Mouse (Mus musculus) hindbrain, embryonic 13.5 days (tissue): ENCODE measurements around the gene Amer3. TPM values are rescaled to one million over a fixed set of nuclear protein-coding genes. Genes with fewer than 3 reads are reported as not detected.

Source experiments
- ATAC-seq: fragments of 200-750 bp; cut with Nextera tagmentation; 2 replicates; pipeline ENCODE4 v1.8.0; 2017; ENCODE audit warnings: moderate TSS enrichment; ENCODE audit not compliant: low FRiP score
- H3K27ac ChIP-seq: fragments of 300-500 bp; sonication (generic); 2 replicates; pipeline ENCODE4 v1.5.1; 2015; ENCODE audit warnings: inconsistent platforms, mild to moderate bottlenecking, moderate library complexity
- H3K27me3 ChIP-seq: fragments of 300-500 bp; sonication (generic); 2 replicates; pipeline ENCODE4 v1.6.1; 2015; ENCODE audit warnings: mild to moderate bottlenecking, inconsistent platforms
- H3K36me3 ChIP-seq: fragments of 300-500 bp; sonication (generic); 2 replicates; pipeline ENCODE4 v1.6.1; 2015; ENCODE audit warnings: mild to moderate bottlenecking, inconsistent platforms
- H3K4me1 ChIP-seq: fragments of 300-500 bp; sonication (generic); replicated peaks from 2 replicates; pipeline ENCODE4 v1.6.1; 2015; ENCODE audit warnings: inconsistent platforms
- H3K4me2 ChIP-seq: fragments of 300-500 bp; sonication (generic); 2 replicates; pipeline ENCODE4 v1.6.1; 2015; ENCODE audit warnings: inconsistent platforms, mild to moderate bottlenecking, moderate library complexity
- H3K4me3 ChIP-seq: fragments of 300-500 bp; sonication (generic); 2 replicates; pipeline ENCODE4 v1.5.1; 2015; ENCODE audit warnings: mild to moderate bottlenecking, inconsistent platforms
- H3K9ac ChIP-seq: fragments of 300-500 bp; sonication (generic); 2 replicates; pipeline ENCODE4 v1.6.1; 2015; ENCODE audit warnings: mild to moderate bottlenecking, inconsistent platforms
- H3K9me3 ChIP-seq: fragments of 300-500 bp; sonication (generic); 2 replicates; pipeline ENCODE4 v1.6.1; 2016; ENCODE audit warnings: inconsistent platforms
- WGBS: fragments of 180-500 bp; shearing (Covaris S2); methylation state at CpG from one replicate; pipeline ENCODE4 v1.1.7; 2015; 5-methylcytosine and 5-hydroxymethylcytosine counted together
- polyA plus RNA-seq: library from polyadenylated mRNA; unstranded; fragments of >200 nt; fragmentation: Nextera tagmentation; extraction: Ambion mirVana; gene quantifications from 2 replicates; pipeline ENCODE4 v1.2.1, GENCODE M21; 2015

Gene Amer3
- polyA plus RNA-seq, 1 experiment from 2014 or later: 22.3 TPM

DNA sequence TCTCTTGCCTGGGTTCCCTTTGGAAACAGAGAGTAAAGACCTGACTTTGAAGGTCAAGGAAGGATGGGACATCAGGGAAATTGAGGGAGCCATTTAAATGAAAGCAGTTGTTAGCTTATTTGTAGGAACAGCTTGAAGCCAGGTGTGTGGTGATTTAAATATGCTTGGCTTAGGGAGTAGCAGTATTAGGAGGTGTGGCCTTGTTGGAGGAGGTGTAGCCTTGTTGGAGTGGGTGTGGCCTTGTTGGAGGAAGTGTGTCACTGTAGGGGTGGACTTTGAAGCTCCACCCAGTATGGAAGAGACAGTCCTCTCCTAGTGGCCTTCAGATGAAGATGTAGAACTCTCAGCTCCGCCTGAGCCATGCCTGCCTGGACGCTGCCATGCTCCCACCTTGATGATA, 9.6 kb upstream of the Amer3 start:
- H3K9ac ChIP-seq: no peak overlapping the region
- peaks cover 7% of the 10 kb centered on the region; the same call in 1 of the 2 replicates for H3K9me3 ChIP-seq
- WGBS: 93% methylated on average over 2 of the region's 2 CpGs
- H3K36me3 ChIP-seq: no peaks in the 10 kb centered on the region
- no peak overlapping the region for H3K4me2 ChIP-seq
- no peaks in the 10 kb centered on the region for H3K27me3 ChIP-seq
- ATAC-seq: no peak
- no peaks in the 10 kb centered on the region for H3K4me1 ChIP-seq
- no peak overlapping the region for H3K27ac ChIP-seq
- H3K4me3 ChIP-seq: no peak overlapping the region

DNA sequence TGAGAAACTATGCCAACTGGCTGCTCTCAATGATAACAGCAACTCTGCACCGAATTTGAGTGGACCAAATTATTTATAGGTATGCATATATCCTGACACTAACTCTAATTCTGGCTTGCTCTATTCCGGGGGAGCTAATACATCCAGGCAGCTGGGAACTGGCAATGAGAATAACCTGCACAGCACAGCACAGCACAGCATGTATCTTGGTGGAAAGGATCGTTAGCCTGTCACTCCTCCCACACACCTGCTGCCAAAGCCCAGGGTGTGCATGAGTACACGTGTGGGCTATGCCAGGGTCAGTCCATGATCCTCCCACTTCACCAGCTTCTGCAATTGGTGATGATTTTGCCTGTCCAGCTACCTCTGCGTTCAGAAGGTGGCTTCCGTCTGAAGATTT, 8.0 kb upstream of the Amer3 start:
- Histone ChIP-seq H3K9me3 (peaks cover 7% of the 10 kb centered on the region; the same call in 1 of the 2 replicates), H3K4me3 (no peak overlapping the region), H3K9ac (no peak overlapping the region), H3K27me3 (no peaks in the 10 kb centered on the region), H3K4me1 (no peaks in the 10 kb centered on the region), H3K4me2 (no peak overlapping the region), H3K36me3 (no peaks in the 10 kb centered on the region), H3K27ac (no peak overlapping the region)
- WGBS: 73% methylated on average over 6 of the region's 6 CpGs
- ATAC-seq: no peak

DNA sequence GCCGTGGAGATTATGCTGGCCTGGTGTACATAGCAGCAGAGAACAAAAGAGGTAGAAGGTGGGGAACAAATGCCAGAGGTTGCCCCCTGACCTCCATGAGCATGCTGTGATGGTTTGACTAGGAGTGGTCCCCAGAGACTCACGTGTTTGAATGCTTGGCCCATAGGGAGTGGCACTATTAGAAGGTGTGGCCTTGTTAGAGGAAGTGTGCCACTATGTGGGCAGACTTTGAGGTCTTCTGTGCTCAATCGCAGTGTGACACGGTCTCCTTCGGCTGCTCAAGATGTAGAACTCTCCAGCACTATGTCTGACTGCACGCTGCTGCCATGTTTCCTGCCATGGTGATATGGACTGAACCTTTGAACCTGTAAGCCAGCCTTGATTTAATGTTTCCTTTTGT, 6.2 kb upstream of the Amer3 start:
- Histone ChIP-seq H3K27me3 (peaks cover 10% of the 10 kb centered on the region), H3K27ac (no peak overlapping the region), H3K4me2 (no peak overlapping the region), H3K36me3 (no peaks in the 10 kb centered on the region), H3K9me3 (no peaks in the 10 kb centered on the region), H3K9ac (no peak overlapping the region), H3K4me3 (no peak overlapping the region), H3K4me1 (no peaks in the 10 kb centered on the region)
- ATAC-seq: no peak
- 85% methylated on average over 6 of the region's 6 CpGs for WGBS

- ATAC-seq: peak; percentile 53
- H3K27me3 ChIP-seq: peaks cover 33% of the 10 kb centered on the region
- peaks cover 44% of the 10 kb centered on the region for H3K4me1 ChIP-seq
- H3K36me3 ChIP-seq: no peaks in the 10 kb centered on the region
- H3K9ac ChIP-seq: peak overlapping the region; percentile 82
- H3K4me2 ChIP-seq: peak overlapping the region; percentile 67
- WGBS: 2% methylated on average over 18 of the region's 18 CpGs
- peak overlapping the region; percentile 93 for H3K27ac ChIP-seq
- H3K4me3 ChIP-seq: peak overlapping the region; percentile 61
- H3K9me3 ChIP-seq: no peaks in the 10 kb centered on the region
These were observed 412 bp downstream of the Amer3 start for GRCm38 (mm10) chr1:34579782-34580356.

- no peaks in the 10 kb centered on the region for H3K9me3 ChIP-seq
- H3K4me2 ChIP-seq: 0 out of 2 replicates have a peak overlapping the region, but pooled peaks have one; percentile 9
- H3K4me3 ChIP-seq: no peak overlapping the region
- peaks cover 17% of the 10 kb centered on the region for H3K36me3 ChIP-seq
- 77% methylated on average over 6 of the region's 6 CpGs for WGBS
- peaks cover 37% of the 10 kb centered on the region for H3K27me3 ChIP-seq
- peaks cover 46% of the 10 kb centered on the region for H3K4me1 ChIP-seq
- no peak for ATAC-seq
- H3K27ac ChIP-seq: no peak overlapping the region
- 0 out of 2 replicates have a peak overlapping the region, but pooled peaks have one; percentile 30 for H3K9ac ChIP-seq
These were observed 2.8 kb downstream of the Amer3 start for GRCm38 (mm10) chr1:34582218-34582617.

DNA sequence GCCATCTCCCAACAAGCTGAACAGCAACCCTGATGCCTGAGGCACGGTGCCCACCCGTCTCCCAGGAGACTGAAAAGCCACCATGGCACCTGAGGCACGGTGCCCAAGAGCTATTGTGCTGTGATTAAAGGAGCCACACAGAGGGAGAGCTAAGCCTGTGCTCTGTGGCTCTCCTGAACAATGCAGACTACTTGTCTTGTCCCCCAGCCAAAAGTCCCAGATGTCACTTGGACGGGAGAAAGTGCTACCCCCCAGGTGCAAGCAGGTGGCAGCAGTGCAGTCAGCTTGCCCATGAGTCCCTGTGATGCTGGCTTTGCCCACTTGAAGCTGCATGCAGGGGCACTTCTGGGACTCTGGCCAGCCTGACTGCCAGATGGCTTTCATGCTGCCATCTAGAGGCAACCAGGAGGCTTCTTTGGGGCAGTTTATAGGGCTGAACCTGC, 4.4 kb downstream of the Amer3 start:
- 14% methylated on average over 4 of the region's 4 CpGs for WGBS

DNA sequence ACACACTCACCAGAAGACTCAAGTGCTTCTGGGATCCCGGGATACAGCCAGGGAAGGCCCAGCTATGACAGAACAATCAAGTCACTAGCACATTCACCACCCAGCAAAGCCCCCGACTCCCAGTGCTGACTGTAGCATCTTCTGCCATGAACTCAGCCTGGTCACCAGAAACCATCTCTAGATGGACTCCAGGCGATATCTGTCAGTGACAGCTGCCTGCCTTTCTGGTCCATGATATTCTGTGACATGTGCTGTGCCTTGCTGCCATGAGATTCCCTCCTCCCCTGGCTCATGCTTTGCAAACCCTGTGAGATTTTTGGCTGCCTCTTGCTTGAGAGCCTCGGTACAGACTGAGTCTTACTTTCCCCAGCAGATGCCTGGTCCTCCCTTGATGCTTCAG, 5.3 kb downstream of the Amer3 start:
- no peak overlapping the region for H3K4me2 ChIP-seq
- 75% methylated on average over 4 of the region's 4 CpGs for WGBS
- no peak overlapping the region for H3K9ac ChIP-seq
- peaks cover 32% of the 10 kb centered on the region for H3K27me3 ChIP-seq
- H3K4me3 ChIP-seq: no peak overlapping the region
- H3K9me3 ChIP-seq: no peaks in the 10 kb centered on the region
- no peak for ATAC-seq
- H3K27ac ChIP-seq: no peak overlapping the region
- H3K4me1 ChIP-seq: peaks cover 39% of the 10 kb centered on the region
- H3K36me3 ChIP-seq: peaks cover 42% of the 10 kb centered on the region

More for the DNA sequence above, 4.4 kb downstream of the Amer3 start:
- Histone ChIP-seq H3K36me3 (peaks cover 33% of the 10 kb centered on the region), H3K9me3 (no peaks in the 10 kb centered on the region), H3K9ac (no peak overlapping the region), H3K4me3 (no peak overlapping the region), H3K4me1 (peaks cover 40% of the 10 kb centered on the region), H3K27ac (no peak overlapping the region; the same call in 1 of the 2 replicates), H3K27me3 (peaks cover 32% of the 10 kb centered on the region), H3K4me2 (no peak overlapping the region)
- peak; percentile 67 for ATAC-seq

DNA sequence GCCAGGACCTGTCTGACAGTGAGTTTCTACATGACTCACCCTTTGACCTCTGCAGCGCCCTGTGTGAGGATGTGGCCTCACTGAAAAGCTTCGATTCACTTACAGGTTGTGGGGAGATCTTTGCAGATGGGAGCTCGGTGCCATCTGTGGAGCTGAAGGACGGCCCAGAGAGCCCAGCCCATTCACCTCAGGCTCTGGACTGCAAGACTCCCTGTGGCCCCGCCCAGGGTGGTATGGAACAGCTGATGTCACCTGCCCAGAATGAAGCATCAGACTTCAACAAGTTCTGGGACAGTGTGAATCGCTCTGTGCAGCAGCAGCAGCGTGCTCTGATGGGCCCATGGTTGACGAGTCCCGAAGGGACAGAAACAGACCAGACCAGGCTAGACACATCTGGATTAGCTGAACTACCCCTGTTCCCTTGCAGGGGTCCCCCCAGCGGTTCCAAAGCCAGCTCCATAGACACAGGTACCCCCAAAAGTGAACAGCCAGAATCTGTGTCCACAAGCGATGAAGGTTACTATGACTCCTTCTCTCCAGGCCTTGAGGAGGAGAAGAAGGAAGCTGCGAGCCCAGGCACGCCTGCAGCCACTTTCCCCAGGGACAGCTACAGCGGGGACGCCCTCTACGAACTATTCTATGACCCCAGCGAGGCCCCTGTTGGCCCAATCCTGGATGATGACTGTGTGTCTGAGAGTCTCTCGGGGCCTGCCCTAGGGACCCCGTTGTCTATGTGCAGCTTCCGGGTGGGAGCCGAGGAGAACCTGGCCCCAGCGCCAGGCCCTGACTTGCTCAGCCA, 8.0 kb downstream of the Amer3 start:
- Histone ChIP-seq H3K9me3 (no peaks in the 10 kb centered on the region), H3K27ac (no peak overlapping the region), H3K4me3 (no peak overlapping the region), H3K9ac (no peak overlapping the region), H3K4me2 (no peak overlapping the region), H3K4me1 (peaks cover 22% of the 10 kb centered on the region), H3K27me3 (0 out of 2 replicates have a peak, but pooled peaks cover 13% of the 10 kb centered on the region), H3K36me3 (peaks cover 69% of the 10 kb centered on the region)
- no peak for ATAC-seq
- WGBS: 89% methylated on average over 22 of the region's 22 CpGs

DNA sequence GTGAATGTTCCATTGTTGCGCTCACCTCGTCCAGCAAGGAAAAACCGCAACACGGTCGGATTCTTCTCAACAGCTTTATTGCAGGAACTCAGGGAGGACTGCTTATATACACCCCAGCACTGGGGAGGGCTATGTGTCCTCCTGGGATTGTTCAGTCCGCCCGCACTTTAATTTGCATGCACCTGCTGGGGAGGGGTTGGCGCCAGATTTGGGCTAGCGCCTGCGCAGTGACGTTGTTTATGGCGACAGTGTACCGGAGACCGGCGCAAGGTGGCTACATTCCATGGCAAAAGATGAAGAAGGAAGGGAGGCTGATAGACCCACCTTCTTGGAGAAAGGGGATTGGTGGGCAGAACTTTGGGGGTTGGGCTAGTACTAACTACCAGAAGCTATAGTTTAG, 20.5 kb downstream of the Amer3 start:
- WGBS: 69% methylated on average over 15 of the region's 15 CpGs
- ATAC-seq: no peak

DNA sequence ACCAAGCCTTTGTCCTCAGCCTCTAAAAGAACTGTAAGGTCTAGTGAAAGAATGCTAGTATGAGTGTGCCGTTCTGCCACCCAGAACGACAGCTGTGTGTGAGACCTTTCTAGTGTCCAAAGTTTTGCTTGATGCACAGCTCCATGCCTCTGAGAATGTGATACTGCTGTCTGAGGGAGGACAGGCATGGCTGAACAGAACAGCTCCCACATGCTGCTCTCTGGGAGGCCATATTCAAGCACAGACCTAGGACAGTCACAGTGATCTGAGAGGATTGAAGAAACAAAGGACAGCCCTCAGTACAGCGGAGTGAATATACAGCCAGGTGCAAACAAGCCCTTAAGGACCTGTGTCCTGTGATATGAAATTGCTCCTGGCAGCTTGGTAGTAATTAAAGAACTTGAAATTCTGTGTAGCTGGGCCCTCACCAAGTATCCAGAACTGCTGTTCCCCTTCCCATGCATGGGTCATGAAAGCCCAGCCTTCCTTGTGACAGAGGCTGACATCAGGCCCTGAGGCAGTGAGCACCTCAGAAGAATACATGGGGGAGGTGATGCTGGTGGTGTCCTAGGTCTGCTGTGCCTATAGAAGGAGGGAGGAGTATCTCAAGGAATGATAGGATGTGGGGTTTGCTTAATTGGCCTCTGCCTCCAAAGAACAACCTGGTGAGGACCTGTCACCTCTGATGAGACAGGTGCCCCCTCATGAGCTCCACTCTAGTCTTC, 22.0 kb downstream of the Amer3 start:
- H3K27me3 ChIP-seq: no peaks in the 10 kb centered on the region
- 0 out of 2 replicates have a peak, but pooled peaks have one; percentile 32 for ATAC-seq
- H3K9ac ChIP-seq: no peak overlapping the region
- no peak overlapping the region for H3K27ac ChIP-seq
- H3K9me3 ChIP-seq: no peaks in the 10 kb centered on the region
- H3K4me2 ChIP-seq: no peak overlapping the region
- H3K4me1 ChIP-seq: no peaks in the 10 kb centered on the region
- H3K4me3 ChIP-seq: no peak overlapping the region
- H3K36me3 ChIP-seq: no peaks in the 10 kb centered on the region; the same call in 1 of the 2 replicates
- 80% methylated on average over 3 of the region's 3 CpGs for WGBS

More for the DNA sequence above, 20.5 kb downstream of the Amer3 start:
- Histone ChIP-seq H3K36me3 (peaks cover 15% of the 10 kb centered on the region), H3K9ac (no peak overlapping the region), H3K27me3 (no peaks in the 10 kb centered on the region), H3K27ac (no peak overlapping the region), H3K4me2 (no peak overlapping the region), H3K4me3 (no peak overlapping the region), H3K4me1 (no peaks in the 10 kb centered on the region), H3K9me3 (no peaks in the 10 kb centered on the region)

DNA sequence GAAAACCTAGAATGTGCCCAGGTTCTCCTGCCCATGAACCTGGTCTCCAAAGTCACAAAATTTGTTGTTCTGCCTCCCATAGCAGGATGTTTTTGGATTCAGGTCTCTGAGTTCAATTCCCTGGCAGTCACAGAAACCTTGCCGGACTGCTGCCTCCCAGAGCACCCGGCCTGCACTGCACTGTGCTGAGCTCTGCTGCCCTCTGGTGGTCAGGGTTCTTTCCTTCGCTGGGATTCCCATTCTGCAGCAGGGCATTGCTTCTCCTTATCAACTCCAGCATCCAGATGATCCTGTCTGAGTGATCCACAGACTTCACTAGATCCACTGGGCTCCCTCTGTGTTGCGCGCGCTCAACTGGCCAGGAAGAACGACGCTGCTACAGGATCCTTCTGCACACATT, 22.9 kb downstream of the Amer3 start:
- H3K27me3 ChIP-seq: no peaks in the 10 kb centered on the region
- ATAC-seq: peak; percentile 77
- 16% methylated on average over 8 of the region's 8 CpGs for WGBS
- no peaks in the 10 kb centered on the region for H3K36me3 ChIP-seq
- no peaks in the 10 kb centered on the region for H3K4me1 ChIP-seq
- H3K4me2 ChIP-seq: no peak overlapping the region
- no peaks in the 10 kb centered on the region for H3K9me3 ChIP-seq
- H3K9ac ChIP-seq: no peak overlapping the region
- H3K27ac ChIP-seq: no peak overlapping the region
- H3K4me3 ChIP-seq: no peak overlapping the region

GRCm38 (mm10) chr1:34613801-34614200, 34.3 kb downstream of the Amer3 start:
- Histone ChIP-seq H3K9me3 (no peaks in the 10 kb centered on the region), H3K27me3 (no peaks in the 10 kb centered on the region), H3K4me1 (no peaks in the 10 kb centered on the region), H3K4me3 (no peak overlapping the region), H3K9ac (no peak overlapping the region), H3K36me3 (no peaks in the 10 kb centered on the region), H3K27ac (no peak overlapping the region), H3K4me2 (no peak overlapping the region)
- WGBS: 84% methylated on average over 2 of the region's 2 CpGs
- ATAC-seq: no peak
